Mouse (Mus musculus) megakaryocyte, embryonic 14.5 days (primary cell): ENCODE measurements around the gene Olfr411.

Experiments
- FLI1 ChIP-seq: IDR thresholded peaks from 2 replicates; pipeline ENCODE4 v1.6.1; 2012; ENCODE audit warnings: low read length, inconsistent platforms, mixed read lengths
- GATA1 ChIP-seq: IDR thresholded peaks from 3 replicates; pipeline ENCODE4 v1.6.1; 2012; ENCODE audit warnings: mixed read lengths, low read length, inconsistent platforms, borderline replicate concordance

DNA sequence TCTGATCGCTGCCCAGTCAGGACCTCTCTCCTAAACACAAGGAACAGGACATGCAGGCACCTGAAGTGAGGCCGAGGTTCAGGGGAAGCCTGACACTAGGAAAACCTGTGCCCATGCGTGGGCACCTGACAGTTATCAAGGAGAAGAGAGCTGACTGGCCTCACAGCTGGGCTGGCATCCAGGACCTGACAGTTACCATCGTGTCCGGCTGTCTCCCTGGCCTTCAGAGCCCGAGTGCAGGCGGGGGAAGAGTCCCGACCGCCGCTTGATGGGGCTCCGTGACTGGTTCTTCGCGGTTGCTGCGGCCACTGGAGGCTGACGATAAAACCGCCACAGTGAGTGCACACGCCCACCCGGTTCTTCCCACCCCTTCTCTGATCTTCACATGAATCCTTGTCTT, 43.1 kb upstream of the Olfr411 start:
- TF ChIP-seq FLI1 (no peak), GATA1 (no peak)
